Mouse (Mus musculus): ENCODE data around the gene Zfp386.
A peak's percentile ranks its signal among the peaks of the same experiment; 100 is the strongest.
"Not testable (repeated sequence)": the region's sequence is repeated elsewhere in the genome, so short reads cannot be mapped to it uniquely, and the experiment has no call there.

Gene Zfp386

DNA sequence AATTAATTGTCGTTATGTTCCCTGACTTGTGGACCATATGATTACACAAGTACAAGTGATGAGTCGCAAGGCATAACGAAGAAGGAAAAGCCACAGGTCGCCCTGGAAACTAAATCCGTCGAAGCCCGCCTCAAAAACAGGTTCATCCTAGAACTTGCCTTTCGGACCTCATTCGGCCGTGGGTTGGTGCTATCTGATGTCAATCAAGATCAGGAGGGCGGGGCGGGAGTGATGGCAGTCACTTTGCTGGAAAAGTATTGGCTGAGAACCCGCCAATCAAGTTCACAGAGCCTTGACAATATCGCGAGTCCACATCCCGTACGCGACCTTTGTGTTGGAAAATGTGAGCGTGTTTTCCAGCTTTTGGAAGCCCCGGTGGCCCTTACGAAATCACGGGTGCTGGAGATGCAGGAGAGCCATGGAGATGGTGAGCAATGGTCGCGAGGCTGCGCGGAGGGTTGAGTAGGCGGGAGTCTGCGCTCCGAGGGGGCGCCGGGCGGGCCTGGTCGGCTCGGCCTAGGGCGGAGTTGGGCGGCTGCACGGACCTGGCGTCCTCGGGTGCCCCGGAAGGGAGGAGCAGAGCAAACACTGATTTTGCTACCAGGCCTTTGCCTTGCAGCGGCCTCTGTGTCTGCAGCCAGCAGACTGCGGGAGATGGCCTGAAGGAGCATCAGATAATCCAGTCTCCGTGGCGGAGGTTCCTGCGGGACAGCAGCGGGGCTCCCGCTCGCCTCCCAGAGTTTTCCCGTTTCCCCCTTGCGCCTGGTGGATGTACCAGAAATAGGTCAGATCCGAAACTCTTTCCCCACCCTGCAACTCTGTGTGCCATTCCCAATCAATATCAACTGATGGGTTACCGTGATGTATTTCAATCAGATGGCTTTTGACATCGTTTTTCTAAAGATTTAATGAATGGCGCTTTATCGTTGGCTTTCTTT is at the start of gene Zfp386:
Gene Zfp386 (plus strand): TSS at position 285 of the 938 bp plus-strand sequence.
- DNase-seq (ENCODE audit: low spot score): peak; percentile 92

DNA sequence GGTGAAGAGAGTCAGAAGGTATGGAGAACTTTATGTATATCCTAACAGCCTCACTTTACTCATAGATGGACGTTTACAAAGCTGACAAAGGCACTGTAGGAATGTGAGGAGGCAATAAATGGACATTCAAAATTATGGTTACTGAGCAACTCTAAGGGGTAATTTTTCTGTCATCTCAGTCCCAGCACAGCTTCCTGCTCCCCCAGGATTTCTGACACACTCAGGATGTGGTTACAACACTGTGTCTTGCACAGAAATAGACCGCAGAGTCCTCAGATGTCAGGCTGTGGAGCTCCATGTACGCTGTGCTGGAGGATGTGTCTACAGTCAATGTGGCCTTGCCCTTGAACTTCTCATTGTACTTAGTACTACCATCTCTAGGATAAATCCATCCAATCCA is 47.7 kb upstream of the Zfp386 start:
- not testable (repeated sequence) for DNase-seq (ENCODE audit: low spot score)

DNA sequence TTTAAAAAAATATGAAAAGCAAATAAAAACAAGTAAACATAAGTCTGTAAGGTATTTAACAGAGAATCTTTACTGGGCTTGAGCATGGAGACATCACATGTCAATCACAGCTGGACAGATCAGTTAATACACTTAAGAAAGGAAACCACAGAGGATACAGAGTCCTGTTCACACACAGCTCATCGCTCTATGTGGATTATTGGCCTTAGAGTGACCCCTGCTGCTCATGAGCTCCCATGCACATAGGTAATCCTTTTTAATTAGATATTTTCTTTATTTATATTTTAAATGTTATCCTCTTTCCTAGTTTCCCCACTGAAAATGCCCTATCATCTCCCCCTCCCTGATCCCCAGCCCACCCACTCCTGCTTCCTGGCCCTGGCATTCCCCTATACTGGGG is 44.6 kb upstream of the Zfp386 start:
- DNase-seq (ENCODE audit: low spot score): not testable (repeated sequence)

DNA sequence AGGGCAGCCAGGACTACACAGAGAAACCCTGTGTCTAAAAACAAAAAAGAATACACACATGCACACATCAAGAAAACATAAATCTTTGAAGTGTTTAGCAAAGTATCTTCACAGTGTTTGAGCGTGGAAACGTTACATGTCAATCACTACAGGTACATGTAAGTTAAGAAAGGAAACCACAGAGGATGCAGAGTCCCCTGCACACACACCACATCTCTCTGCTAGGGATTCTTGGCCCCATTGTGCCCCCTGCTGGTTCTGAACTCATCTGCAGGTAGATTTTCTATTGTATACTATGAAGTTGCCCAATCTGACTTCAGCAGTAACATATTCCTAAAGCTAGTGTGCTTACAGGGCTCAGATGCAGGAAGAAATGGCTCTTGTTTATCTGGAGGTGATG is 36.7 kb upstream of the Zfp386 start:
- no peak for DNase-seq (ENCODE audit: low spot score)

DNA sequence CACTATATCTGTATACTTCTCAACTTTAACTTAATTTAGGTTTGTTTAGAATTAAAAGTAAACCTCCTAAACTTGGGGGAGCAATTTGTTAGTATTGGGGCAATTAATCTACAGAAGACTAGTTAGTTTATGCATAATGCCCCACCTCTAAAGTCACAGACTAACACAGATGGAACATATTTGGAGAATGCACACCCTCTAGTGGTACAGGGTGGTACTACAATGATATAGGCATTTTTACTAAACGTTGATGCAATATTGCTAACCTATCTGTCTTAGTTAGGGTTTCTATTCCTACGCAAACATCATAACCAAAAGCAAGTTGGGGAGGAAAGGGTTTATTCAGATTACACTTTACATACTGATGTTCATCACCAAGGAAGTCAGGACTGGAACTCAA is 19.4 kb upstream of the Zfp386 start:
- no peak for DNase-seq (ENCODE audit: low spot score)

DNA sequence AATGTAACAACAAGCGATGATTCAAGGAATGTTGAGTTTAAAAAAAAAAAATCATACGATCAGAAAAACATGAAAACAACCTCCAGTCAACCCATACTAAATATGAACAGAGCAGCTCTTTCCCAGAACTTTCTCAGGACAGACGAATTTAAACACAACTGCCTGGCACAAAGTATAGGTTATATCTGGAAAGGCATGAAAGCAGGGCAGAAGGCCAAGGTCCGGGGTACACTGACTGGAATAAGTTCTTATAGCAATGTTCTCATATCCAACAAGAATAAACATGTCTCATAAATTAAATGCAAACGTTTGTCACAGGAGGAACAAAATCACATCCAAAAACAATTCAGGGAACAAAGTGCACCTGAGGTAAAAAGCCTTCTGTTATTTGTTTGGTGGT is 12.2 kb upstream of the Zfp386 start:
- no peak for DNase-seq (ENCODE audit: low spot score)

DNA sequence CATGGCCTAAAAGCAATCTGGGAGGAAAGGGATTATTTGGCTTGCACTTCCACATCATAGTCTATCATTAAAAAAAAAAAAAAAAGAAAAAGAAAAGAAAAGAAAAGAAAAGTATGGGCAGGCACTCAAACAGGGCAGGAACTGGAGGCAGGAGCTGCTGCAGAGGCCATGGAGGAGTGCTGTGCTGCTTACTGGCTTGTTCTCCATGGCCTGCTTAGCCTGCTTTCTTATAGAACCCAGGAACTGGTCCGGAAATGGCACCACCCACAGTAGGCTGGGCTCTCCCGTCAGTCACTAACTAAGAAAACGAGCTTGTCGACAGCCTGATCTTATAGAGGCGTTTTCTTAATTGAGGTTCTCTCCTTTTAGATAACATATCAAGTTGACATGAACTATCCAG is 2.7 kb upstream of the Zfp386 start:
- no peak for DNase-seq (ENCODE audit: low spot score)

DNA sequence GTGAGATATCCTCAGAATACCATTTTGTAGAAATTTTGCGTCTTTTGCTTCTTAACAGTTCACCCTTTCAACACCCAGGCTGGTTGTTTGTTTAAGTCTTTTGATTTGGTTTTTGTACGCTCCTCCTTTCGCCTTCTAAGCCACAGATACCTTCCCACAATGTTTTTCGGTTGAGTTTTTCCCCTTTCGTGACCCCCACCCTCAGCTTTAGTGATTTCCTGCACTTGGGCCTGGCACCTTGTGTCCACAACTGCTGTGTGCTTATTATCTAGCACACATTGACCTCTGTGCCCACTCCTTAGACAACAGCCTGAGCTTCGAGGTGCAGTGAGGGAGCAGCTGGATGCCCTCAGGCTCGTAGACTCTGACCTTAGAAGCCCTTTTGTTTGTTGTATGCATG is 1.2 kb downstream of the Zfp386 start:
- no peak for DNase-seq (ENCODE audit: low spot score)

DNA sequence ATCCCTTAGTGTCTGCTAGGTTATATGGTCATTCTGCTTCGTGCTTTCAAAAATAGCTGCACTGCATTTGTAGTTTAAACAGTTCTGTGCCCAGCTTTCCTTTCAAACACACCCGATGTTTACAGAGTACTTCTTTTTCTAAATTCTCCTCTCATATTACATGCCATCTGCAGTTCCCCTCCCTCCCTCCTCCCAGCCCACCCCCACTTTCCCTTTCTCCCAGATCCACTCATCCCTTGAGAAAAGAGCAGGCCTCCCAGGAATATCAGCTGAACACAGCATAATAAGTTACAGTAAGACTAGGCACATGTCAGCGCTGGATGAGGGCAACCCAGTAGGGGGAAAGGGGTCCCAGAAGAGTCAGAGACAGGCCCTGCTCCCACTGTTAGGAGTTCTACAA is 1.7 kb downstream of the Zfp386 start:
- no peak for DNase-seq (ENCODE audit: low spot score)

DNA sequence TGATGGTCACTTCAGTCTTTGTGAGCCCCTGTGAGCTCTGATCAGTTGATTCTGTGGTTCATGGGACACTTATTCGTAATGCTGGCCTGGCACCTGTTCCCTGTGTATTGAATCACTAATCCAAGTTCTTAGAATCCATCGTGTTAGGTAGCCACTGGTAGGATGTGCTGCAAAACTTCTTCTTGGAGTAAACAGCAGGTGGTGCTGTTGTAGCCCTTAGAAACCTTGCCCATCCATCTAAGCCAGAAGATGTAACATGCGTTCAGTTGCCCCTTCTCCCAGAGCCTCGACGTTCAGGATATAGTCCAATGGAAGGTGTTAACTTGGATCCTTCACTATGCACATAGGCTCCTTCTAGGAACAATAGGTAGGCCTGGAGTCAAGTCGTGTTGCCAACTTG is 2.2 kb downstream of the Zfp386 start:
- DNase-seq (ENCODE audit: low spot score): no peak

DNA sequence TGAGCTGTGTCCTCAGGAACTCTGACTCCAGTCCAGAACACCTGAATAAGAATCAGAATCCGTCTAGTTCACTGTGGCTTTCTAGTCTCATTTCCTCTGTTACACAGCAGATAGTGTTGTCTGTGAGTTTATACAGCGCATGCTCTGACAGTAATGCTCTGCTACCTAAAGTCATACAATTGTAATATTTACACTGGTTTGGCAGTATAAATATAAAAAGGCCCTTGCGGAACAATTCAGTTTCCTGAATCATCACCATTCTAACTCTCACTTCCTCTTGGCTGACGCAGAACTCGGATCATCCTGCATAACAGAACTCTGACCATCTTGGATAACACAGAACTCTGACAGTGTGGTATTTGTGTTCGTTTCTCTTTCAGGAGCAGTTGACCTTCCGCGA is 6.8 kb downstream of the Zfp386 start:
- no peak for DNase-seq (ENCODE audit: low spot score)

DNA sequence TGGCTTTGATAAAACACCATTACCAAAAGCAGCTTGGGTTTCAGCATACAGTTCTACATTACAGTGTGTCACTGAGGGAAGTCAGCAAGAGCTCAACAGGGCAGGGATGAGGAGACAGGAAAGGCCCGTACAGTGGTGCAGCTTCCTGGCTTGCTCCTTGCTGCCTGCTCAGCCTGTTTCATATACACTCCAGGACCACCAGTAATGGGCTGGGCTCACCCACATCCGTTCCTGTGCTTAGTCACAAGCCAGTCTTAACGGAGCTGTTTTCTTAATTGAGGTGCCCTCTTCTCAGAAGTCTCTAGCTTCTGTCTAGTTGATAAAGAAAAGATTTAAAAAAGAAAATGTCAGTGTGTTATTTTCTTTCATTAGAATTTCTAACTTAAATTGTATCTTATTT is 8.6 kb downstream of the Zfp386 start:
- DNase-seq (ENCODE audit: low spot score): no peak

DNA sequence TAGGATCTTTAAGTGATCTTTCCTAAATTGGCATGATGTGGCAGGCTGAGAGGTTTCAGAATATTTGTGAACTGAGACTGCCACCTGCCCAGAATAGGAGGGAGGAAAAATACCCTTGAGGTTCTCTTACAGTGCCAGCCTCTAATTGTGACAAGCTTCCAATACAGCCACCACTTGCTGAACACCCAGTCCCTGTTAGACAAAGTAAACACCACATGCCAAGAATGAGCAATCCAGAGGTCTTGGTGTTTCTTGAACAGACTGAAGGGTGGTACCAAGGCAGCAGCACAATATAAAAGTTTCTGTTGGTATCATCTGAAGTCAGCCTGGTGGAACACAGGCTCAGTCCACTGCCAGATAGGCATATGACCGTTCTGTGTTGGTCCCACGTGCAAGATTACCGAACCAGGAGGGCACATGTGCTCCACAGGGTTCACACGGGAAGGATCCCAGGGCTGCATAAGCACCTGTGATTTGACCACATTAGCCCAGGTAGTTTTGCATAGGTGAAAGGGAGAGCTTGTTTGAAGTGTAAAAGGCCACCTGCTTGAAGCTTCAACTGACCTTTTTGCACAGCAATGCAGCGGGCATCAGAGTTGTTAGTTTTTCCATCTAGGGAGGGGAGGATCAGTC is 14.2 kb downstream of the Zfp386 start:
- DNase-seq (ENCODE audit: low spot score): no peak

DNA sequence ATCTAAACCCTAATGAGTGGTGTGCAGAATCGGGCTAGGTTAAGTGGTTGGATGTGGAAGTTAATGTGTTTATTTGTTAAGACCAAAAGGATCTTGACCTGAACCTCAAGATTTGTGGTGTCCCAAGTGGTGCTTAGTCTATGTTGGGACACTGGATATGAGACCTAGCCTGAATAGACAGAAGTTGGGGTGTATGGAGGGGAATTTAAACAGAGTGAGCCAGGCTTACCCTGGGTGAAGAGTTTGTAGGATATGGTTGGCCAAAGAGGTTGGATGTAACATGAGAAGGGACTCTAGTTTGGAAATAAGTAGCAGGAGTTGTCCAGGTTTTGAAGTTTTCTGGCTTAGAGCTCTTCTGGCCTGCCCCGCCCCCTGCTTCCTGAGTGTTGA is 14.7 kb downstream of the Zfp386 start:
- DNase-seq (ENCODE audit: low spot score): no peak

DNA sequence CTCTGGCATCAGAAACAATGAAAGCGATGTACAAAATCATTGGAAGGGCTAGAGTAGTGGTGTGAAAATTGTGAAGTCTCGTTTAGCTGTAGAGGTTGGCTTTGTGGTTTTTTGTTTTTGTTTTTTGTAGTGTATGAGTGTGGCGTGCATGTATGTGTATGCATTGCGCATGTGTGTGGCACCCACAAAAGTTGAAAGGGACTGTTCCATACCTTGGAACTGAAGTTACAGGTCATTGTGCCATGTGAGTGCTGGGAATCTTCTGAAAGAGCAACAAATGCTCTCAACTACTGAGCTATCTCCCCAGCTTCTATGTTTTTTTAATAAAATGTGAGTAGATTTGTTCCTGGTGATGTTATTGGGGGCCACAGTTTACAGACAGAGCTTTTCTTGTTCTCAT is 15.5 kb downstream of the Zfp386 start:
- no peak for DNase-seq (ENCODE audit: low spot score)

DNA sequence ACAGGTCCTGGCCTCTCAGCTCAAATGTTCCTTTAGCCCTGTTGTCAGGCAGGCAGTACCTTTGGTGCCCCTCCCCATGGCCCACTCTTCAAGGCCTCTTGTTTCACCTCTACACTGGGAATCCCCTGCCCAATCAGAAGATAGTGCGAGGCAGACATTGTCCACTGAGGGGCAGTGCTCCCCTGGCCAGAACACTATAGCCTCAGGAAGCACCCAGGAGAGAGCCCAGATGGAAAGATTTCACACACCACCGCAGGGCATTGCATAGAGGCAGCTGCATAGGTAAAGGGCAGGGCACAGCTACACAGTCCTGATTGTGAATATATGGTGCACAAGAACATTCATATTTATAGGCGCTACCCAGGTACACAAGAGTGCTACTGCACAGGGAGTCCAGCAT is 23.5 kb downstream of the Zfp386 start:
- peak; percentile 38 for DNase-seq (ENCODE audit: low spot score)

DNA sequence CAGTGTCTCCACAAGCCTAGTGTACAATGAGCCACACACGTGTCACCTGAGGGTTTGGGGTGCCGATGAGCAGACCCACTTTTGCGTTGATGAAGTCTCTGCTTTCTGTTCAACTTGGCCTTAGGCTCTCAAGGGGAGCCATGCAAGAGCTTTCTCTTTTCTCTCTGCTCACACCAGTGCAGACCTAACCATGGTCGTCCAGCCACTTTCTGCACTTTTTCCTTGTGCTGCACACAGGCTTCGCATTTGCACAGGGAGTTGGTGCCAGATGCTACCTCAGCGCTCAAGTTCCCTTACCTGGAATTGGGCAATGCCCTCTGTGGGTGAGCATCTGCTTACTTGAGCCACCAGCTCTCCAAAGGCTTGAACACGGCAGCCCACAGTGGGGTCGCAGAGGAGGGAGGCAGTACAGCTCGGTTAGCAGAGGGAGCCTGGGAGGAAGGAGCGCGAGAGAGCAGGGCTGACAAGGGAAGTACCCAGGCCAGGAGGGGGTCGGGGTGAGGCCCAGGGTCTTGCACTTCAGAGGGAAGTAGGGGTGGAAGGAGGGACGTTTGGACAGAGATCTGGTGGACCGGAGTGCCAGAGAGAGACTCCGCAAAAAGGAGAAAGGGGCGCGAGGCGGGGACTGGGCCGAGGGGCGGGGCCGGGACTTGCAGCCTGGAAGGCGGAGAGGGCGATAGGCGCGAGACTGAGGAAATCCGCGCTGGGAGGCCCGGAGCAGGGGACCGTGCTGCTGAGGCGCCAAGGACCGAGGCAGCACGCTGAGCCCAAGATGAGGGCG is 29.7 kb downstream of the Zfp386 start, which contains the start of gene Vipr2:
Gene Vipr2 (plus strand): TSS at position 653 of the 781 bp plus-strand sequence.
- peak; percentile 62 for DNase-seq (ENCODE audit: low spot score)

DNA sequence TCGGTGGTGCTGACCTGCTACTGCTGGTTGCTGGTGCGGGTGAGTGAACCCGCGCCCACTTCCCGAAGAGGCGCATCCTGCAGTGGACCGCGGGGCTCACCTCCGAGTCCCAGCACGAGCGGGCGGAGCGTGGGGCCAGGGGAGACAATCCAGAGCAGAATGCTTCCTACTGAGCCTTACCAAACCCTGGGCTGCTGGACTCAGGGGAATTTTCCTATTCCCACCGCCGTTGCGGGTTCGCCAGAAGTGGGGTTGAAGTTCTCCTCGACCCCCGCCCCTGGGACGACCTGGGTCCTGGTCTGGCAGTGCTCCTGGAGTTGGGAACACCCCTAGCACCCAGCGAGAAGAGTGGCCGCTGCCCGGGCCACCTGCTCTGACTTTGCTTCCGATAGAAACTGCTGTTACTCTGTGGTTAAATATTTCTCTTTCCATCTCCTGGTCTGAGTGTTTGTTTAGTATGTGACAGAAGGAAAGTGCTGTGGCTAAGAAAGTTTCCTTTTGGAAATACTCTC is 30.4 kb downstream of the Zfp386 start:
- no peak for DNase-seq (ENCODE audit: low spot score)

DNA sequence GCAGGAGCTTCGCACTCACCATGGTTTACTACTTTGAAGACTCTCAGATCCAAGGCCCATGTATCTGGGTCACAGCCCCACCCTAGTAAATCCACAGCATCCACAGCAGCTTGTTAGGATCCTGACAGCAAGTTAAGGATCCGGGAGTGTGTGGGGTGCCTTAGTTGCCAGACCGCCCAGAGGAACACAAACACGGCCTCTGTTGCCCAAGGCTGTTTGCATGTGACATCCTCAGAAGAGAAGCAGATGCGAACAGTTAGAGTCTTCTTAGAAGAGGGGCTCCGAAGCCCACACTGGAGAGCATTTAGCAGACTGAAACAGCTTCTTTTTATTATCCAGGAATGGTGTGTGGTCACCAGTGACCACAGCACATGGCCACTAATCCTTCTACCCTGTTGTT is 35.6 kb downstream of the Zfp386 start:
- no peak for DNase-seq (ENCODE audit: low spot score)

DNA sequence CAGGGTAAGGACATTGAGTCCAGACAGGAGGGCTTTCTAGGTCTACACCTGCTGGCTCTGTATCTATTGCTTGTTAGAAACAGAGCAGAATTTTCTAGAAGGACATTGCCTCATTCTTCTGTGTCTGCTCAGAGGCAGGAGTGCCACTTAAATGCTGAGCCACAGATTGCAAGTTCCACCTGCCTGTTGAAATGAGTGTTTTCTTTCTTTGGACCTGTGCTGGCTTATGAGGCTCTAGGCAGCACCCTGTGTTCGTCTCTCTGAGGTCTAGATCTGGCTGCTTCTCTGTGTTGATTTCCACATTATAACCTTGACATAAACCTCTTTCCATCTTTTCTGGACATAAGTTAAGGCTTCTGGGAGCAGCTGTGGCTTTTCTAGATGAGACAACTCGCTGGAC is 36.8 kb downstream of the Zfp386 start:
- no peak for DNase-seq (ENCODE audit: low spot score)

DNA sequence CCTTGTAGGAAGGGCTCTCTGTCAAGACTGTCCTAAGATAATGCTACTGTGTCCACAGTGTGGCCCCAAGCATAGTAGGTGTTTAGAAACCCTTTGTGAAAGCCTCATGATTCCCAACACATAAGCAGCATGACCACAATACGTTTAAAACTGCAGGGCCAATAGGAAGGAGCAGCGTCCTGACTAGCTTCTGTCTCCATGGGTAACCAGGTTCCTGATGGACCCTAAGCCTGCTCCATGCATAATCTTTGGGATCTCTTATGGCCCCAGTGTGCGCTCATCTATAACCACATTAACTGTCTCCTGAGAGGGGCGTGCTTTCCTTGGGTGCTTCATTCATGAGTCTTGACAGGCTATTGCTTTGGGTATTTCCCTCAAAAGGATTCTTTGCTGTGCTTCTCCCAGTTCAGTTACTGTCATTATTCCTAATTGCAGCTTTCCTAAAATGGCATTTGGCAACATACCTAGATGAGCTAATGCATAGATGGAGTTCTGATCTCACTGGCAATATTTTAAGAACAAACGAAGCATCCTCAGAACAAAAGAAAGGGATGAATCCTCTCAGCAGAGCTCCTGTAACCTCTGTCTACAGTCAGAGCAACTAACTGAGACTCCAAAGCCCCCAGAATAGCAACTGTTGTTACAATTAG is 39.6 kb downstream of the Zfp386 start:
- no peak for DNase-seq (ENCODE audit: low spot score)

DNA sequence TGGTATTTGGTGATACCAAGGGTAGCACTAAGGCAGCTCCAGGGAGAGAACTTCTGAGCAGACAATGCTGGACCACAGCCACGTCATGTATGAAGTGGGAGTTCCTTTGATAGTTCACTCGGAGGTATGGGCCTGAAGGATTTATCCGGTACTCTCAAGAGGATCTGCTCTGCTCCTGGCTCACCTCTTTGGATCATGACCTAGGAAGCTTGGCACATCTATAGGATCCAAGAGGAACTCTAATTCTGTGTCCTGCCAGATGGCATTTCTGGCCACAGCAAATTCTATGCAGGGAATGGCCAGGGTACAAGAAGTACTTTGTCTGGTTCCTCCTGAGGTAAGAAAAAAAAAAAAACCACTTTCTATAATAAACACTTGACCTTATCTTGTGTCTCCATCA is 42.3 kb downstream of the Zfp386 start:
- DNase-seq (ENCODE audit: low spot score): no peak

All from ovary, postnatal 36 days (tissue).